Mouse (Mus musculus) stomach, postnatal 0 days (tissue): ENCODE data around the gene Capn15.

ENCODE experiments used
- CTCF ChIP-seq: IDR thresholded peaks from 2 replicates; pipeline ENCODE4 v1.5.1; 2016; ENCODE audit warnings: antibody characterized with exemption, low read depth, mild to moderate bottlenecking, moderate library complexity
- EP300 ChIP-seq: optimal IDR thresholded peaks from 2 replicates; pipeline ENCODE3; 2016; ENCODE audit warnings: antibody characterized with exemption

DNA sequence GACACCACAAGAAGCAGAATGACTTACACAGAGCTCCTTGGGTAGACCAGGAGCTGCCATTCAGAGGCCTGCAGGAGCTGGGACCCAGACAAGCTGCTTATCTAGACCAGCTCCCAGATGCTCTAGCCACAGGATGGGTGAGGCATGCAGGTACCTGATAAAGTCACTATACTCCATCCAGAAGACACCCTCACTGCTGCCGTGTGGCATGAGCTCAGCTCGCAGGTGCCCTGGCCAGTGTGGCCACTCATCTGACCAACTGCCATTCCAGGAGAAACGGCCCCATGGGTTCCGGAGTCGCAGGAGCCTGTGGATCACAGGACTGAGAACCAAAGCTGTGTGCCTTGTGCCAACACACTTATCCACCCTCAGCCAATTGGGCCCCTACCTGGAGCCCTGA, 24.0 kb downstream of the Capn15 start:
- TF ChIP-seq CTCF (no peak), EP300 (no peak)
